Mouse (Mus musculus): ENCODE measurements at regions not wholly inside any gene's neighbourhood (a gene's known extent, or its start where the extent isn't known, plus 50 kb on each side); places are given as distances from the start of the nearest gene placed in this dataset.
A peak's percentile ranks its signal among the peaks of the same experiment; 100 is the strongest.

DNA sequence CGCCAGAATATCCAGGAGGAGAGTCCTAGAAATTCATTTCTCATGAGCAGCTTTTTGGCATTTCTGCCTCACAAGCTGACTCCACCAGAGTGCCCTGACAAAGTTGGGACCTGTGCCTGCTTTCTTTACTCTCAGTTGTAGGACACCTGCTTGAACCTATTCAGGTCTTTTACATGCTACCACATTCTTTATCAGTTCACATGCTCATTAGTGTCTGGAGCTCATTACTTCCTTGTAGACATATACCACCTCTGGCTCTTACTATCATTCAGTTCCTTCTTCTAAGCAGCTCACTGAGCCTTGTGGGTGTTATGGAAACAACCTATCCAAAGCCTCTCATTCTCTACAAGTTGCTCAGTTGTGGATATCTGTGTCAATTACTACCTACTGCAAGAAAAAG, 363.4 kb upstream of the Gm5150 start:
- DNase-seq (ENCODE audit: low read depth, low spot score), result no peak

DNA sequence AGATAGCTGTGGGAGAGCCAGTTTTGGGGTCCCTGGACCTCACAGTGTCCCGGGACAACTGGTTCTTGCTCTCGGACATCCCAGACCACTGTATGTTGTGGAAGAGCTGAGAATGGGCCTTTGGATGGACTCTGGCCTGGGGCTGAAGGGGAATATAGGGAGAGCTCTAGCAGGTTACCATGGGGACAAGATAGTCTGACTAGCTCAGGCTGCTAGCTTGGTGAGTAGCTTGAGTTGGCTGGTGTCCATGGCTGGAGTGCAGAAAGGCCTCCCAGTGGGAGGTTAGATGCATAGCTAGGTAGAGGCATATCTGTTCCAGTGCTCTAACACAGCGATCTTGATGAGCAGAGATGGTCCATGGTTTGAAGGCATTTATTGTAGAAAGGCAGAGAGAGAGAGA, 356.9 kb upstream of the Gm5150 start:
- DNase-seq (ENCODE audit: low read depth, low spot score), result no peak

DNA sequence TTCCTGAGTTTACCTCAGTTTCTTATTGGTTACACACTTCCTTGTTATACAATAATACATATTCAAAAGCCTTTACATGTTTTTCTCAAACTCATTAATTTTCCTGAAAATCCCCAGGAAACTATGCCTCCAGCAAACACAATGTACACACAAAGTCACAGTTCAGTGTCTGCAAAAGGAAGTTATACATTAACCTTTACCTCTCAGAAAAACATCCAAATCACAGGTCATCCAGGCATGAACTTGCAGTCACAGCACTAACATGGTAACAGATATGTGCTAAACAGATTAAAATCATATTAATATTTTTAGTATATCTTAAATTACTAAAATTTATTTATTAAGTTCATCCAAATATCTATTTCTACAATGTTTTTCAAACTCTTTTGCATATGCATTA, 352.8 kb upstream of the Gm5150 start:
- DNase-seq (ENCODE audit: low read depth, low spot score), result no peak

DNA sequence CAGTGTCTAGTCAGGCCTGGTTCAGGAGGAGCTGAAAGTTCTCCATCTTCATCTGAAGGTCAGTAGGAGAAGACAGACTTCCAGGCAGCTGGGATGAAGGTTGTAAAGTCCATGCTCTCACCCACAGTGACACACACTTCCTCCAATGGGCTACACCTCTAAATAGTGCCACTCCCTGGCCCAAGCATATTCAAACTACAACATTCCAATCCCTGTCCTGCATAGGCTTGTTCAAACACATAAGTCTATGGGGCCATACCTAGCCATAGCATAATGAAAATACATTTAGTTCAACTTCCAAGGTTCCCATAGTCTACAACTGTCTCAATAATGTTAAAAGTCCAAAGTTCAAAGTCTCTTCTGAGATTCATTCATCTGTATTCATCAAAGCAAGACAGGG, 324.5 kb upstream of the Gm5150 start:
- DNase-seq (ENCODE audit: low read depth, low spot score), result no peak

DNA sequence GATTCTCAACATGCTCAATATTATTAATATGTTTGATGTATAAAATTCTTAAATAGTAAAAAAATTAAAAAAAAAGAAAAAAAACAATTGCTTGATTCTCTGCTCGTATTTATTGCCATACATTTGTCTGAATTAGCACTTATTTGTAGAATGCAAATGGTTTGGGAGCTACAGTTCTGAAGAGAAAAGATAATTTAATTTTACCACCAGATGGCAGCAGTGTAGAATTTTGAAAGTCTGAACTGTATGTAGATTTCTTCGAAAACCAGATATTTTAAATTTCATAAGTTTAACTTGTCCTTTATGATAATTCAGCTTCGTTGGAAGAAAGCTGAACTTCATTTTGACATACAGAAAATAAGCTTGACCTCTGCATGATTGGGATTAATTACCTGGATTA, 304.6 kb upstream of the Gm5150 start:
- peak; percentile 49 for DNase-seq (ENCODE audit: low read depth, low spot score)

GRCm38 (mm10) chr3:16277407-16277806, 271.2 kb upstream of the Gm5150 start:
- DNase-seq (ENCODE audit: low read depth, low spot score), result no peak

Measured in 3T3-L1 (cell line).